Mouse (Mus musculus) liver, adult (tissue): Measurements from ENCODE around the gene Rabl6.
A peak's percentile ranks its signal among the peaks of the same experiment; 100 is the strongest.

ENCODE experiments used
- GATA4 ChIP-seq: IDR thresholded peaks from 2 replicates; pipeline ENCODE4 v1.6.1; 2014; ENCODE audit warnings: mild to moderate bottlenecking, low read length; ENCODE audit not compliant: insufficient replicate concordance

Gene Rabl6

GRCm38 (mm10) chr2:25540541-25540948 is 67.8 kb downstream of the Rabl6 start:
- no peak for TF ChIP-seq GATA4

GRCm38 (mm10) chr2:25536531-25536930 is 71.8 kb downstream of the Rabl6 start:
- TF ChIP-seq GATA4: no peak

- no peak for TF ChIP-seq GATA4
Observed at GRCm38 (mm10) chr2:25534866-25535182, 73.5 kb downstream of the Rabl6 start.

GRCm38 (mm10) chr2:25534178-25534865 is 74.0 kb downstream of the Rabl6 start:
- TF ChIP-seq GATA4: peak; percentile 63; the same call in 1 of the 2 replicates

GRCm38 (mm10) chr2:25533707-25534106 is 74.6 kb downstream of the Rabl6 start:
- no peak for TF ChIP-seq GATA4
